Mouse (Mus musculus): ENCODE measurements around the gene Ldha.

GRCm38 (mm10) chr7:46843576-46843975 lies 2.3 kb downstream of the Ldha start:
- TF ChIP-seq POLR2A (IDR thresholded peaks at IDR 0.05; ENCODE audit: insufficient read depth, low read depth, low read length), result no peak
- no peak for TF ChIP-seq CTCF (IDR thresholded peaks at IDR 0.05)
- no peak for TF ChIP-seq EP300 (IDR thresholded peaks at IDR 0.05; ENCODE audit: insufficient read depth, low read depth, low read length)

All from heart, adult 2 months (tissue).